In the genomic region with DNA sequence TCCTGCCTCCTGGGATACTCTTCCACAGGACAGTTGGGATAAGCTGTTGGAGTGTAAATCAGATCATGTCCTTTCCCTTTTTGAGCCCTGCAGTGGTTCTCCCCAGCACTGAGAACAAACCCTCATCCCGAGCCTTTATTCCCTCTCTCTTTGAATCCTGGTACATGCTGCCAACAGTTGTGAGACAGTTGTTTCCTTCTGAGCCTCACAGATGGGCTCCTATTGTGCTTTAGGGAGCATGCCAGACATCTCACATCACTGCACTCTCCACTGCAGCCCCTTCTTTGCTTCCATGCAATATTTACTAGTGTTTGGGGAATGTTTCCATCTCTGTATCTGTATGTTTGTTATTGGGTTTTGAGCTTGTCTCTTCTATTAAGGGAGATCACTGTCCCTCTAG, we compare ENCODE assay signal across 19 mouse cellular contexts. TPM values are rescaled to one million over a fixed set of nuclear protein-coding genes. Genes with fewer than 3 reads are reported as not detected.
"Had no signal": no experiment of that assay in that cellular context is flagged by ENCODE, and none has a peak within 500 bp of the region (broad histone marks: within the 10 kb centered on the region; RNA-seq: fewer than 3 reads in every experiment).

No protein-coding gene starts in this region.

- H3K4me2 ChIP-seq: limb, embryonic 12.5 days; liver, embryonic 13.5 days; lung, embryonic 15.5 days had no signal

- DNase-seq: kidney, adult 11 months; kidney, adult 9 months; kidney, postnatal 10 days; kidney, postnatal 4 days; liver; liver, embryonic 13.5 days; liver, postnatal 0 days; lung, postnatal 14 days; retina, postnatal 1 day; right cerebral cortex, postnatal 4 days; spleen, adult 18-20 months; thymus, adult 18-20 months; thymus, postnatal 14 days had no signal

- H3K27ac ChIP-seq: layer of hippocampus, adult 2 months; limb, embryonic 12.5 days; liver, embryonic 13.5 days; lung, embryonic 15.5 days had no signal

- ATAC-seq: liver, postnatal 0 days; midbrain, embryonic 16.5 days had no signal

- H3K4me3 ChIP-seq: layer of hippocampus, adult 2 months; limb, embryonic 12.5 days; liver, embryonic 13.5 days; lung, embryonic 15.5 days had no signal

- H3K9me3 ChIP-seq: limb, embryonic 12.5 days; liver, embryonic 13.5 days; lung, embryonic 15.5 days had no signal

- H3K4me1 ChIP-seq: limb, embryonic 12.5 days; lung, embryonic 15.5 days had no signal

- H3K36me3 ChIP-seq: limb, embryonic 12.5 days; liver, embryonic 13.5 days; lung, embryonic 15.5 days had no signal

- H3K27me3 ChIP-seq: limb, embryonic 12.5 days; liver, embryonic 13.5 days; lung, embryonic 15.5 days had no signal

- H3K9ac ChIP-seq: limb, embryonic 12.5 days; liver, embryonic 13.5 days; liver, postnatal 0 days; lung, embryonic 15.5 days had no signal

RNA-seq across cellular contexts. Expression of a gene that starts 6.6 kb away (rescaled TPM):
- total RNA-seq: layer of hippocampus, adult 2 months; layer of hippocampus, postnatal 10 days; left cerebral cortex, postnatal 36 days had no signal
- polyA plus RNA-seq: limb, embryonic 12.5 days; liver, embryonic 13.5 days; liver, postnatal 0 days; midbrain, embryonic 16.5 days had no signal
